Mouse (Mus musculus) erythroblast, embryonic 14.5 days (primary cell): ENCODE results near the gene Elane. TPM values are rescaled to one million over a fixed set of nuclear protein-coding genes. Genes with fewer than 3 reads are reported as not detected.

Experiments used
- H3K27me3 ChIP-seq: 2 replicates; pipeline ENCODE4 v1.6.1; 2012; ENCODE audit warnings: inconsistent platforms; ENCODE audit not compliant: control insufficient read depth
- H3K36me3 ChIP-seq: 2 replicates; pipeline ENCODE4 v1.6.1; 2012; ENCODE audit warnings: mild to moderate bottlenecking, inconsistent platforms; ENCODE audit not compliant: control insufficient read depth
- H3K4me1 ChIP-seq: 2 replicates; pipeline ENCODE4 v1.6.1; 2012; ENCODE audit warnings: inconsistent platforms; ENCODE audit not compliant: control insufficient read depth
- H3K4me3 ChIP-seq: replicated peaks from 2 replicates; pipeline ENCODE3; 2012; ENCODE audit warnings: moderate library complexity, mild to moderate bottlenecking, inconsistent platforms
- H3K9me3 ChIP-seq: 2 replicates; pipeline ENCODE4 v1.6.1; 2012; ENCODE audit warnings: low read length, inconsistent platforms, mixed read lengths; ENCODE audit not compliant: control insufficient read depth
- GATA1 ChIP-seq: IDR thresholded peaks from 2 replicates; pipeline ENCODE4 v1.6.1; 2012; ENCODE audit warnings: low read length, inconsistent platforms, mixed read lengths
- TAL1 ChIP-seq: IDR thresholded peaks from 3 replicates; pipeline ENCODE4 v1.6.1; 2012; ENCODE audit warnings: low read length, inconsistent platforms, mixed read lengths
- polyA plus RNA-seq: library from polyadenylated mRNA; stranded (reverse); fragments of >175 nt; gene quantifications from 2 replicates; pipeline ENCODE4 v1.2.3, GENCODE M21; 2012

Elane gene
- polyA plus RNA-seq, 1 experiment = 1.8 TPM

- peaks cover 45% of the 10 kb centered on the region for H3K36me3 ChIP-seq
- H3K9me3 ChIP-seq = no peaks in the 10 kb centered on the region
- TF ChIP-seq GATA1 (no peak), TAL1 (no peak)
- no peaks in the 10 kb centered on the region for H3K27me3 ChIP-seq
- no peak overlapping the region for H3K4me3 ChIP-seq
- H3K4me1 ChIP-seq = peaks cover 53% of the 10 kb centered on the region
Measured at GRCm38 (mm10) chr10:79930826-79931186, 44.8 kb downstream of the Elane start.

- peaks cover 45% of the 10 kb centered on the region for H3K36me3 ChIP-seq
- TF ChIP-seq TAL1 (no peak), GATA1 (no peak)
- H3K4me1 ChIP-seq = peaks cover 49% of the 10 kb centered on the region
- H3K4me3 ChIP-seq = no peak overlapping the region
- H3K9me3 ChIP-seq = no peaks in the 10 kb centered on the region
- no peaks in the 10 kb centered on the region for H3K27me3 ChIP-seq
Measured at GRCm38 (mm10) chr10:79931797-79932196, 45.8 kb downstream of the Elane start.

GRCm38 (mm10) chr10:79932736-79933135 is 46.7 kb downstream of the Elane start:
- TF ChIP-seq GATA1 = no peak
- TF ChIP-seq TAL1 = no peak
- peaks cover 50% of the 10 kb centered on the region for H3K36me3 ChIP-seq

GRCm38 (mm10) chr10:79933145-79933679 is 47.2 kb downstream of the Elane start:
- TF ChIP-seq GATA1 = no peak
- no peak for TF ChIP-seq TAL1

More at GRCm38 (mm10) chr10:79932736-79933135, 46.7 kb downstream of the Elane start:
- no peaks in the 10 kb centered on the region for H3K27me3 ChIP-seq
- no peaks in the 10 kb centered on the region for H3K9me3 ChIP-seq
- peaks cover 49% of the 10 kb centered on the region for H3K4me1 ChIP-seq
- no peak overlapping the region for H3K4me3 ChIP-seq

GRCm38 (mm10) chr10:79933861-79934260 is 47.8 kb downstream of the Elane start:
- peaks cover 46% of the 10 kb centered on the region for H3K4me1 ChIP-seq
- no peaks in the 10 kb centered on the region for H3K27me3 ChIP-seq
- H3K4me3 ChIP-seq = no peak overlapping the region
- H3K36me3 ChIP-seq = peaks cover 53% of the 10 kb centered on the region
- TF ChIP-seq TAL1 = no peak
- TF ChIP-seq GATA1 = no peak
- H3K9me3 ChIP-seq = no peaks in the 10 kb centered on the region

More at GRCm38 (mm10) chr10:79933145-79933679, 47.2 kb downstream of the Elane start:
- H3K9me3 ChIP-seq = no peaks in the 10 kb centered on the region
- H3K27me3 ChIP-seq = no peaks in the 10 kb centered on the region
- no peak overlapping the region for H3K4me3 ChIP-seq
- H3K36me3 ChIP-seq = peaks cover 53% of the 10 kb centered on the region
- H3K4me1 ChIP-seq = peaks cover 49% of the 10 kb centered on the region

GRCm38 (mm10) chr10:79934272-79934721 is 48.2 kb downstream of the Elane start:
- Histone ChIP-seq H3K9me3 (no peaks in the 10 kb centered on the region), H3K4me3 (no peak overlapping the region), H3K4me1 (peaks cover 46% of the 10 kb centered on the region), H3K27me3 (no peaks in the 10 kb centered on the region), H3K36me3 (peaks cover 55% of the 10 kb centered on the region)
- no peak for TF ChIP-seq TAL1
- TF ChIP-seq GATA1 = no peak

GRCm38 (mm10) chr10:79934794-79935569 is 48.9 kb downstream of the Elane start:
- H3K4me3 ChIP-seq = no peak overlapping the region
- no peaks in the 10 kb centered on the region for H3K27me3 ChIP-seq
- no peaks in the 10 kb centered on the region for H3K9me3 ChIP-seq
- TF ChIP-seq GATA1 (no peak), TAL1 (no peak)
- H3K36me3 ChIP-seq = peaks cover 57% of the 10 kb centered on the region
- peaks cover 48% of the 10 kb centered on the region for H3K4me1 ChIP-seq

- Histone ChIP-seq H3K4me3 (no peak overlapping the region), H3K27me3 (no peaks in the 10 kb centered on the region), H3K36me3 (peaks cover 48% of the 10 kb centered on the region), H3K9me3 (no peaks in the 10 kb centered on the region), H3K4me1 (peaks cover 48% of the 10 kb centered on the region)
- TF ChIP-seq TAL1 = no peak
- TF ChIP-seq GATA1 = no peak
Measured at GRCm38 (mm10) chr10:79936284-79936910, 50.4 kb downstream of the Elane start.

GRCm38 (mm10) chr10:79936911-79937441 is 50.9 kb downstream of the Elane start:
- peak overlapping the region; percentile 12 for H3K4me3 ChIP-seq
- peaks cover 49% of the 10 kb centered on the region for H3K4me1 ChIP-seq

More at GRCm38 (mm10) chr10:79936911-79937441, 50.9 kb downstream of the Elane start:
- TF ChIP-seq TAL1 (no peak), GATA1 (no peak)
- Histone ChIP-seq H3K36me3 (peaks cover 45% of the 10 kb centered on the region), H3K27me3 (no peaks in the 10 kb centered on the region), H3K9me3 (no peaks in the 10 kb centered on the region)

Other genes with a start within 250 kb of the Elane start
- not detected in 2 replicates for gene Shc2, start 248.3 kb upstream of the Elane start, polyA plus RNA-seq
- gene Odf3l2, start 240.5 kb upstream of the Elane start, polyA plus RNA-seq = not detected in 2 replicates
- gene Madcam1, start 221.7 kb upstream of the Elane start, polyA plus RNA-seq = 0.03 TPM in 1 of 2 replicates, not detected in the other
- 15.5 and 17.8 TPM in 2 replicates for gene Tpgs1, start 216.9 kb upstream of the Elane start, polyA plus RNA-seq
- gene Cdc34, start 204.1 kb upstream of the Elane start, polyA plus RNA-seq = 65.0 and 72.0 TPM in 2 replicates
- 0.08 and 0.09 TPM in 2 replicates for gene Gzmm, start 197.2 kb upstream of the Elane start, polyA plus RNA-seq
- gene Bsg, start 181.8 kb upstream of the Elane start, polyA plus RNA-seq = 836 and 840 TPM in 2 replicates
- gene Hcn2, start 169.6 kb upstream of the Elane start, polyA plus RNA-seq = 0.08 and 0.15 TPM in 2 replicates
- 2.1 and 2.5 TPM in 2 replicates for gene Polrmt, start 139.7 kb upstream of the Elane start, polyA plus RNA-seq
- gene Fgf22, start 131.2 kb upstream of the Elane start, polyA plus RNA-seq = not detected in 2 replicates
- 35.3 and 45.1 TPM in 2 replicates for gene Rnf126, start 119.3 kb upstream of the Elane start, polyA plus RNA-seq
- 0.02 and 0.04 TPM in 2 replicates for gene Fstl3, start 109.0 kb upstream of the Elane start, polyA plus RNA-seq
- 0.02 TPM in 1 of 2 replicates, not detected in the other for gene Prss57, start 95.3 kb upstream of the Elane start, polyA plus RNA-seq
- gene Palm, start 92.7 kb upstream of the Elane start, polyA plus RNA-seq = 0.34 and 0.52 TPM in 2 replicates
- gene Misp, start 65.3 kb upstream of the Elane start, polyA plus RNA-seq = not detected in 2 replicates
- gene Ptbp1, start 31.8 kb upstream of the Elane start, polyA plus RNA-seq = 46.1 and 67.9 TPM in 2 replicates
- 3.5 TPM in 2 replicates for gene Prtn3, start 11.8 kb upstream of the Elane start, polyA plus RNA-seq
- gene Plppr3, start 11.6 kb upstream of the Elane start, polyA plus RNA-seq = 0.06 and 0.11 TPM in 2 replicates
- not detected in 2 replicates for gene Cfd, start 4.6 kb downstream of the Elane start, polyA plus RNA-seq
- 4.1 and 4.9 TPM in 2 replicates for gene Med16, start 22.7 kb downstream of the Elane start, polyA plus RNA-seq
- 0.21 TPM in 1 of 2 replicates, not detected in the other for gene Gm26602, start 24.6 kb downstream of the Elane start, polyA plus RNA-seq
- 0.01 TPM in 1 of 2 replicates, not detected in the other for gene Kiss1r, start 30.7 kb downstream of the Elane start, polyA plus RNA-seq
- 9.9 and 13.0 TPM in 2 replicates for gene R3hdm4, start 35.0 kb downstream of the Elane start, polyA plus RNA-seq
- 1.0 and 1.4 TPM in 2 replicates for gene Arid3a, start 40.8 kb downstream of the Elane start, polyA plus RNA-seq
- gene Wdr18, start 73.9 kb downstream of the Elane start, polyA plus RNA-seq = 4.4 and 4.9 TPM in 2 replicates
- 0.01 TPM in 1 of 2 replicates, not detected in the other for gene Grin3b, start 84.5 kb downstream of the Elane start, polyA plus RNA-seq
- 47.6 and 49.5 TPM in 2 replicates for gene Tmem259, start 98.1 kb downstream of the Elane start, polyA plus RNA-seq
- 0.59 and 0.74 TPM in 2 replicates for gene Cnn2, start 102.3 kb downstream of the Elane start, polyA plus RNA-seq
- 7.6 and 7.9 TPM in 2 replicates for gene Abca7, start 110.2 kb downstream of the Elane start, polyA plus RNA-seq
- gene Arhgap45, start 130.4 kb downstream of the Elane start, polyA plus RNA-seq = 1.5 and 1.7 TPM in 2 replicates
- gene Polr2e, start 153.5 kb downstream of the Elane start, polyA plus RNA-seq = 11.9 and 17.1 TPM in 2 replicates
- gene Gpx4, start 160.9 kb downstream of the Elane start, polyA plus RNA-seq = 551 and 700 TPM in 2 replicates
- gene Sbno2, start 219.3 kb downstream of the Elane start, polyA plus RNA-seq = 3.4 and 3.9 TPM in 2 replicates
- gene Stk11, start 229.6 kb downstream of the Elane start, polyA plus RNA-seq = 69.2 and 71.6 TPM in 2 replicates